ENCODE assay signal across 13 mouse cellular contexts in genomic region chr11:80795431-80795830, GRCm38 (mm10).
DNase-seq lines count a peak whose midpoint lies in the region.
"Had no signal": no experiment of that assay in that cellular context is flagged by ENCODE, and none has a peak within 500 bp of the region (broad histone marks: within the 10 kb centered on the region; RNA-seq: fewer than 3 reads in every experiment).

No protein-coding gene starts in this region.

- peak; percentile 59 for DNase-seq in heart, adult 11 months
- no peak for DNase-seq in heart, adult 9 months (ENCODE audit: low spot score in 2 of 2)
- DNase-seq in kidney, postnatal 25 days = peak; percentile 59 to 65
- DNase-seq in kidney, adult 9 months = no peak
- DNase-seq in urinary bladder, postnatal 14 days (ENCODE audit: low spot score) = peak; percentile 47
- DNase-seq in urinary bladder, postnatal 10 days (ENCODE audit: low spot score) = no peak
- no peak for DNase-seq in frontal cortex, postnatal 10 days (ENCODE audit: low spot score in 2 of 2)
- DNase-seq: B cell, adult 2 months; cerebellum, adult 11-12 months; cerebellum, postnatal 25 days; heart, postnatal 36 days; right cerebral cortex, postnatal 25 days; thymus, postnatal 36 days had no signal

Comparison
In these comparisons a context has a peak if more than half of its experiments do, and no peak if none do; other contexts are left out.
1. DNase-seq: peak in heart, adult 11 months (single experiment), kidney, postnatal 25 days (2 of 2) and urinary bladder, postnatal 14 days (single experiment); none in heart, adult 9 months (0 of 2), kidney, adult 9 months (single experiment), urinary bladder, postnatal 10 days (single experiment) and frontal cortex, postnatal 10 days (0 of 2).